Mouse (Mus musculus) adrenal gland, adult (tissue): ENCODE measurements around the gene Thpo.
A peak's percentile ranks its signal among the peaks of the same experiment; 100 is the strongest.

Experiments used
- DNase-seq, 2 experiments: peaks; one replicate each; pipeline ENCODE4 v3.0.0; 2022 to 2023; ENCODE audit warnings: low spot score in 1 of 2; ENCODE audit not compliant: inconsistent age in 2 of 2

Gene Thpo

GRCm38 (mm10) chr16:20725321-20725720 is 9.0 kb downstream of the Thpo start:
- DNase-seq: no peak

GRCm38 (mm10) chr16:20724338-20724748 is 10.0 kb downstream of the Thpo start:
- DNase-seq: peak; percentile 82 to 90

GRCm38 (mm10) chr16:20723247-20723646 is 11.1 kb downstream of the Thpo start:
- DNase-seq: no peak

DNA sequence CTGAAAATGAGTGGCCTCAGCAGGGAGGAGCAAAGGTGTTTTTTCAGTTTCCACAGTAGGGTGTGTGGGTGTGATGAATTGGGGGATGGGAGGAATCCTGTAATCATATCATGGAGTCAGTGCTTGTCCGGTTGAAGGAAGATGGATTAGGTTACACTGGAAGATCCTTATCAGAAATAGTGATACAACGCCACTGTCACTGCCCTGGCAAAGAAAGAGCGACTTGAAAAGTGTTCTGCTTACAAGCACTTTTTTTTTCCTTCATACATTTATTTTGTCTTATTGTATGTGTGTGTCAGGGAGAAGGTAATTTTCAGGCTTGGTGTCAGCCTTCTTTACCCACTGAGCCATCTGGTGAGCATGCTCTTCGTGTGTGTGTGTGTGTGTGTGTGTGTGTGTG is 11.6 kb downstream of the Thpo start:
- peak in 1 of 2 experiments; percentile 59 for DNase-seq

DNA sequence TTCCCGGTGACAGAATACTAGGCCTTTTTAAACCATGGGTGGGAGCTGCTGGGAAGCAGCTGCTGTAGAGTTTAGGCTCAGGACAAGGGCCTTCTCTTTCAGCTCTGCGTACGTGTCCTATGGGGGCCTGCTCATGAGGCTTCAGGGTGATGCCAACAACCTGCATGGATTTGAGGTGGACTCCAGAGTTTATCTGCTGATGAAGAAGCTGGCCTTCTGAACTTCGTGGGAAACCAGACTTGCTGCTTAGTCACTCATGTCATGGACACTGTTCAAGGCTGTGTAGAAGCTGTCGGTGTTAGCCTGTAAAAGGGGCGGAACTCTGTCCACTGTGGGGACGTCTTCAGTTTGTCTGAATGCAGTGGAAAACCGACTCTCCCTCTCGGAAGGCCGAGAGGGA is 12.5 kb downstream of the Thpo start:
- peak; percentile 74 to 87 for DNase-seq

GRCm38 (mm10) chr16:20717978-20718670 is 16.2 kb downstream of the Thpo start:
- no peak for DNase-seq

GRCm38 (mm10) chr16:20717181-20717977 is 16.9 kb downstream of the Thpo start, which contains the start of the genes Polr2h and Clcn2:
Polr2h (plus strand) TSS chr16:20717665.
Clcn2 (minus strand) TSS chr16:20717746.
- DNase-seq: peak; percentile 99 to 100

DNA sequence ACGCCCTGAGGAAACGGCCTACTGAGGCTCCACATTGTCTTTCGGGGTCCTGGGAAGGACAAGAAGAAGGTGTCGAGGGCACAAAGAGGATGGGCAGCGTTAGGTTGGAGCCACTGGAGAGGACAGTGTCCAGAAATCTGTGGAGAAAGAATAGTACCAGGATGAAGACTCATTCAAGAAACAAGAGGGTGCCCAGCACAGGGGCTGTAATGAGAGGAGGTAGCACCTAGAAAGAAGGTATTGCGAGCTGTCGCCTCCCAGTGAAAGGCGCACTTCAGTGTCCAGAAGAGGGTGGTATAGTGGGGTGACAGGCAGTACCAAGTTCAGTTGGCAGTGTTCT is 17.5 kb downstream of the Thpo start:
- no peak for DNase-seq

DNA sequence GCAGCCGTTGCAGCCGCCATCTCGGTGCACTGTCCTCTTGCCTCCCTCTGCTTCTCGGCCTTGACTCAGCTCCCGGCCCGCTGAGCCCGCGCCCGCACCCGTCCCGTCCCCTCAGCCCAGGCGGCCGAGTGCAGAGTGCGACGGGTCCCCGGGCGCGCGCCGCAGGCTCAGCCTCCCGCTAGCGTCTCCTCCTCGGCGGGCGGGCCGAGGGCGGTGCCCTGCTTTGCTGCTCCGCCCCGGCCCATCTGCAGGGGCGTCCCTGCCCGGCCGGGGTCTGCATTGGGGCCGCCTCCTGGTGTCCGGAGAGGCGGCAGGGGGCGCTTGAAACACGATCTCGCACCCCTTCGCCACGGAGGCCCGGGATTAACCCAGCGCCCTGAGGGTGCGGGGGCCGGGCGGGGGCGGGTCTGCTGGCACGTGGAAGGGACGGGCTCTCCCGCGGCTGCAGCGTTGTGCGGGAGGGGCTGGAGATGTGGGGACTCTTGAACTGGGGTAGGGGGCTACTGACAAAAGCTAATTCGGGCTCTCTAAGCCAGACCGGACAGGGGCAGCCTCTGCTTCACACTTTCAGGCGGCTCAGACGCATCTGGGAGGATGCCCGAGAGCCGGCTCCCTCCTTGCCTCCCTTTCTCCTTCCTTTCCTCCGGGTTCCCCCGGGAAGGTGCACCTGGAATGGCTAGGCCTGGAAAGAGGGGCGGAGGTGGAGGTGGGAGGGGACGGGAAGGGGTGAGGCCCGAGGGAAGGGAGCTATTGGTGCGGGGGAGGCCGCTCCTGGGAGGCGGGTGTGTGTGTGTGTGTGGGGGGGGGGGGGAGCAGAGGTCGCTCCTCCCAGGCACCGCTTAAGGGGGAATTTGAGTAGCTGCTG is 18.1 kb downstream of the Thpo start:
- peak; percentile 91 to 96 for DNase-seq

DNA sequence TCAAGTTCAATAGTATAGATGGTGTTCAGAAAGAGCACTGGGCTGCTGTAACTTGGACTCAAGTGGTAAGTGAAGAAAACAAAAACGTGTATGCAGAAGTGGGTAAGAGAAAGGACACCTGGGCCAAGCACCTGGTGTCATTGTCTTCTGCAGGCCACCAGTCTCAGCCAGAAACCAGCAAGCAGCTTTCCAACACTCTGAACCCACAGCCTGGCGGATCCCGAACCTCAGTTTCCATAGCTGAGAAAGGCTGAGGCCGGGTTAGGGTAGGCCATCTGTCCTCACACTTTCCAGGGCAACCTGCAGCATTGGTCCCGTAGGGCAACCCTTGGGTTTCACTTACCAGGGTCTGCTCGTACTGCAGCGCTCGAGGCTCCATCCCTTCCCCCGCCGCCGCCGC is 18.7 kb downstream of the Thpo start:
- DNase-seq: no peak

GRCm38 (mm10) chr16:20715161-20715560 is 19.1 kb downstream of the Thpo start:
- DNase-seq: peak in 1 of 2 experiments; percentile 60

GRCm38 (mm10) chr16:20714307-20715080 is 19.8 kb downstream of the Thpo start:
- peak in 1 of 2 experiments; percentile 62 for DNase-seq

DNA sequence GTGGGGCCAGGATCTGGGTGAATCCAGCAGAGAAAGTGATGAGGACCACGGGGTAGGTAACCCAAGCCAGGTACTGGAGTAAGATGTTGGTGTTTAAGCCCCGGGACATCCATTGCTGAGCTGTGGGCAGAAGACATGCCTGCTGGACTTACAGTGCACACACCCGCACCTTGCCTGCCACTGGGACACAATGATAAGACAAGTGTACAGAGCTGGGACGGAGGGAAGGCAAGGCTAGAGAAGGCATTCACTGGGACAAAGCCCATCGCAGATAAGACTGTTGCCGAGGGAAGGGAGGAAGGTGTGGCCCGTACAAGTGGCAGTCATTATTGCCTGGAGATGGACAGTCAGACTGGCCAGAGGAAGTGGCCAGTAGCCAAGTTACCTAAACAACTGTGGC is 21.4 kb downstream of the Thpo start:
- DNase-seq: no peak

DNA sequence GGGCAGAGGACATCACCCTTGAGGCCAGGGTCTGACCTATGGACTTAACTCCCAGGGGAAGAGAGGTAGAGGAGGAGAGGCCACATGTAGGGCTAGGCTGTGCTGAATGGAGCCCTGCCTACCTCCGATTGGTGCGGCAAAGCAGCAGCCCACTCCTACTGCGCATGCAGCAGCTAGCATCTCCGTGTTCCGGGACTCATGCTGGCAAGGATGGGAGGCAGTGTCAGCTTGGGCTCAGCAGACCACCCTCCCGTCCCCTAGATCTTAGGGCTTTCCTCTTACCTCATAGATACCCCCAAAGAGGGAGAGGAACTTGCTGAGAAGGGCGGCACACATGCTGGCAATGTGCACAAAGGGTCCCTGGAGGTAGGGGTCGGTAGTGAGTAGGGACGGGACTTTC is 22.1 kb downstream of the Thpo start:
- DNase-seq: no peak

DNA sequence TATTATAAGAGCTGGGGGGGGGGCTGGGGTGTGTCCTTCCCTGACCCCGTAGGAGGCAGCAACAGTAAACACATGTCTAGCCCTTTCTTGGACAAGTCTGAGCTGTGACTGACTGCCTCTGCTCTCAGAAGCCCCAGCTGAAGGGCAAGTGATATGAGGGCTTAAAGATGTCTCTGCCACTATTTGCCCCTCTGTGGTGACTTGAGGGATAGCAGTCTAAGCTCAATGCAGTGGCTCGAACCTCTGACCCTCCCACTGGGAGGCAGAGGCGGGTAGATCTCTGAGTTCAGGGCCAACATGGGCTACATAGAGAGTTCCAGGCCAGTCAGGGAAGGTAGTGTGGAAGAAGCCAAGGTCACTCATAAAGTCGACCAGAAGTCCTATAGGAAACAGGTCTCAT is 23.5 kb downstream of the Thpo start:
- DNase-seq: no peak

DNA sequence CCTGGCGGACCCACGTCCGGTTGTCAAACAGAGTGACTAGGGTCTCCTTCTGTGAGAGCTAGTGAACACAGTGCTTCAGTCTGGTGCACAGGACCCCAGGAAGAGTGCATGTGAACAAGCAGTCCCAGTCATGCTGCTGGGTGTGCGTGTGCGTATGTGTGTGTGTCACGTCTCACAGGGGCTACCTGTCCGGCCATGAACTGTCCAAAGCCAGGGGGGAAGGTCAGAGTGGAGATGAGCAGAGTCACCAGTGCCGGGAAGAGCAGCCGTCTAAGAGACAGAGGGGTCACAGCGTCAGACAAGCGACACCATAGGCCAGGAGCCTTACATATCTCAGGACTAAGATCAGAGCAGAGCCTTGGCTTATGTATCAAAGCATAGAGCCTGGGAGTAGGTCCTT is 23.9 kb downstream of the Thpo start:
- no peak for DNase-seq

- DNase-seq: peak in 1 of 2 experiments; percentile 66
Measured at GRCm38 (mm10) chr16:20708939-20709734, 25.2 kb downstream of the Thpo start.

DNA sequence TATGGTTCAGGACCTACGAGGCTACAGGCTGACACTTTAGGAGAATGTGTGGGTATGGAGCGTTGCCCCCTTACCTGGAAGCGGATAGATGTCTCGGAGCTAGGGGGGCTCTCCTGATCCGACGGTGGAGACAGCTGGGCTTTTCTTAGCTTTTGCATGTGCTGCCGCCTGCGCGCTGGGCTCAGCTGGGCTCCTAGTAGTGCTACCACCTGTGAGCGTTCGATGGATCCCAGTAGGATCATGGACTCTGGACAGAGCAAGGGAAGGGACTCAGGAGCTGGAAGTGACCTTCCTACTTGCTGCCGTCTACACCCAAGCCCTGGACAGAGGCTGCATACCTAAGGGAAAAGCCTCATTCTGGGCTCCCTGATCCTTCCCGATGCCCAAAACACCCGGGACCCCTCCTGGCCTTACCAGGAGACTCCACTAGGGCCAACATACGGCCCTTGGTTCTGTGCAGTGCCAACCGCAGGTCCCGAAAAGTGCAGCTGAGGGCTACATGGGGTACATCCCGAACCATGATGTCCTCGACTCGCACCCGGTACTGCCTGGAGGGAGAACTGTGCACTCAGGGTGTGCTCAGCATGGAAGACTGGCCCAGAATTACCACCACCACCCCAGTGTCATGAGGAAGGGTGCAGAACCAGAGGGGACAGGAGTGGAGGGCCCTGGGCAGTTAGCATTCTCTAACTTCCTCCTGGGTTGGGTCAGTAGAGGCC is 25.9 kb downstream of the Thpo start:
- DNase-seq: no peak

- DNase-seq: peak; percentile 39 to 82
Measured at GRCm38 (mm10) chr16:20706407-20707055, 27.8 kb downstream of the Thpo start.
